Mouse (Mus musculus): ENCODE measurements around the gene Tfcp2. TPM values are rescaled to one million over a fixed set of nuclear protein-coding genes. Genes with fewer than 3 reads are reported as not detected.
A peak's percentile ranks its signal among the peaks of the same experiment; 100 is the strongest.
"Not testable (repeated sequence)": the region's sequence is repeated elsewhere in the genome, so short reads cannot be mapped to it uniquely, and the experiment has no call there.

Gene Tfcp2
- polyA plus RNA-seq, 1 experiment from 2014 or later = 33.3 TPM

DNA sequence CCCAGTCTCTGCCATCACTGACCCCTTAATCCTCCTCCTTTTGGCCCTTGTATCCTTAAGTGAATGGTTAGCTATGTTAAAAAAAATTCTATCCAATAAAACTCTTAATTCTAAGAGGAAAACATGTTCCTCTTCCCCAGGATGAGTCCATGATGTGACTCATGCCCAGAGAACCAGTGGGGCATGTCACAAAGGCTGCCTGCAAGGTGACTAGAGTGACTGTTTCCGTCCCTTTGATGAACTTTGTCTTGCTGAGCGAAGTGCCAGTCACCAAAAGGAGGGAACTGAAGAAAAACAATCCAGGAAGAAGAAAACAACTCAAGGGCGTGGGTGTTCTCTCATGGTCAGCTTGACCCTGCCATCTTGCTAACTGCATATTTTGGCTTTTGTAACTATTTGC lies 17.4 kb upstream of the Tfcp2 start:
- ATAC-seq (ENCODE audit: low FRiP score) = no peak

DNA sequence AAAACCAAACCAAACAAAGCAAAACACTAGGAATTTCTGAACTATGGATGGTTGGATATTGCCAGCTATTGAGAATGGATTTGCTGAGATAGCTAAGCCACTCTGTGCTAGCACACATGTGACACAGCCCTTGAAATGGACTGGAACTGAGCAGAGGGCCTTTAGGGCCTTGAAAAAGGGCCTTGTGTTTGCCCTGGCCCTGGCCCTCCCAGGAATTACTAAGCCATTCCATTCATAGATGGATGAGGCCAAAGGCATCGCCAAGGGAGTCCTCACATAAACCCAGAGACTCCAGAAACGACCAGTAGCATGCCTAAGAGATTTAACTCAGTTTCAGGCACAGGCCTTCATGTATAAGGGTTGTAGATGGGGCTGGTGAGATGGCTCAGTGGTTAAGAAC lies 14.7 kb upstream of the Tfcp2 start:
- Histone ChIP-seq H3K27ac (no peak overlapping the region), H3K9ac (no peak overlapping the region), H3K4me2 (replicated peaks) (no peak overlapping the region), H3K4me1 (replicated peaks; ENCODE audit: control insufficient read depth, insufficient read depth, low read length) (no peaks in the 10 kb centered on the region), H3K36me3 (replicated peaks; ENCODE audit: control insufficient read depth, insufficient read depth) (no peaks in the 10 kb centered on the region), H3K27me3 (ENCODE audit: control insufficient read depth, insufficient read depth, low read length) (no peaks in the 10 kb centered on the region; the same call in 1 of the 2 replicates), H3K9me3 (ENCODE audit: control insufficient read depth, low read length) (no peaks in the 10 kb centered on the region), H3K4me3 (replicated peaks; ENCODE audit: low read length) (no peak overlapping the region)
- 73% methylated on average over 2 of the region's 2 CpGs for WGBS
- no peak for DNase-seq (ENCODE audit: low spot score)
- no peak for ATAC-seq (ENCODE audit: low FRiP score)

More for the DNA sequence above, 17.4 kb upstream of the Tfcp2 start:
- Histone ChIP-seq H3K27me3 (ENCODE audit: control insufficient read depth, insufficient read depth, low read length) (no peaks in the 10 kb centered on the region; the same call in 1 of the 2 replicates), H3K9ac (no peak overlapping the region), H3K4me3 (replicated peaks; ENCODE audit: low read length) (no peak overlapping the region), H3K36me3 (replicated peaks; ENCODE audit: control insufficient read depth, insufficient read depth) (no peaks in the 10 kb centered on the region), H3K4me2 (replicated peaks) (no peak overlapping the region), H3K9me3 (ENCODE audit: control insufficient read depth, low read length) (no peaks in the 10 kb centered on the region), H3K4me1 (replicated peaks; ENCODE audit: control insufficient read depth, insufficient read depth, low read length) (0 out of 2 replicates have a peak, but pooled peaks cover 3% of the 10 kb centered on the region), H3K27ac (no peak overlapping the region)
- no peak for DNase-seq (ENCODE audit: low spot score)
- WGBS = 75% methylated on average over 3 of the region's 3 CpGs

DNA sequence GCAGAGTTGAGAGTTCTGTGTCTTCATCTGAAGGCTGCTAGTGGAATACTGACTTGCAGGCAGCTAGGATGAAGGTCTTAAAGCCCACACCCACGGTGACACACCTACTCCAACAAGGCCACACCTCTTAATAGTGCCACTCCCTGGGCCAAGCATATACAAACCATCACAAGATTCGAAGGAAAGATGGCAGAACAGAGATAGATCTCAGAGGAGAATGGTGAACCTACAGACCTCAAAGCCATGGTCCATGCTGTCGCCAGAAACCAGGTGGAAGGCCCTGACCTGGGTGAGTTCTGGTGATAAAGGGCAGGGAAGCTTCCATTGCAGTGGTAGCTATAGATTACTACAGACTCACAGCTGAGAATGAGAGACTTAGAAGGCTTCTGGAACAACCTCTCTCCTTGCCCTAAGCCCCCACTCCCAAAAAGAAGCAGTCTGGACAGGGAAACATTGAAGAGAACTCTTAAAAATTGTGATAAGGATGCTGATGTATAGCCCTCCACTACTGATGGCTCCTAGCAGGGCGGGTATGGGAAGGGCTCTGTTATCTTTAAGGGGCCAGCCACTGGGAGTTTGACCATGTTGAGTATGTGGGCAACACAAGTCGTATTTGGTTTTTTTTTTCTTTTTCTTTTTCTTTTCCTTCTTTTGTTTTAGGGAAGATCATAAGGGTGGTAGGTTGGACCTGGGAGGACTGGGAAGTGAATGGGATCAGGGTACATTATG lies 6.1 kb upstream of the Tfcp2 start:
- no peak overlapping the region for H3K4me2 ChIP-seq (replicated peaks)
- no peak overlapping the region for H3K27ac ChIP-seq
- no peaks in the 10 kb centered on the region for H3K9me3 ChIP-seq (ENCODE audit: control insufficient read depth, low read length)
- DNase-seq (ENCODE audit: low spot score) = no peak
- 79% methylated on average over 5 of the region's 5 CpGs for WGBS
- no peaks in the 10 kb centered on the region for H3K36me3 ChIP-seq (replicated peaks; ENCODE audit: control insufficient read depth, insufficient read depth)
- H3K4me3 ChIP-seq (replicated peaks; ENCODE audit: low read length) = no peak overlapping the region
- no peak for ATAC-seq (ENCODE audit: low FRiP score)
- H3K9ac ChIP-seq = no peak overlapping the region
- no peaks in the 10 kb centered on the region for H3K27me3 ChIP-seq (ENCODE audit: control insufficient read depth, insufficient read depth, low read length)
- no peaks in the 10 kb centered on the region for H3K4me1 ChIP-seq (replicated peaks; ENCODE audit: control insufficient read depth, insufficient read depth, low read length)

DNA sequence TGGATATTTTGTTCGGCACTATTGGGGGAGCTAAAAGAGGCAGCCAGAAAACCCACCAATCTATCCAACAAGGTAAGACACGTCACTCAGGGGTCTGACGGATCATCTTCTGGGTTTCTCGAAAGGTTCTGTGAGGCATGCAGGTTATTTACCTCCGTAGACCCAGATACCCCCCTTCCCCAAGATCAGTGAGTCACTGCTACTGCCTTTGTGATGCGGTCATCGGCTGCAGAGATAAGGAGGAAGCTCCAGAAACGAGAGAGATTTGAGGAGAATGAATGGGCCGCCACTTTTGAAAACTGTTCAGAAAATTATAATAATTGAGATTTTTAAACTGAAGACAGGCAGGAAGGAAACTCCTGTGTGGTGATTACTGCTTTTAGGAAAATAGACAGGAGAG lies 4.6 kb upstream of the Tfcp2 start:
- Histone ChIP-seq H3K36me3 (replicated peaks; ENCODE audit: control insufficient read depth, insufficient read depth) (no peaks in the 10 kb centered on the region), H3K9ac (no peak overlapping the region), H3K4me3 (replicated peaks; ENCODE audit: low read length) (no peak overlapping the region), H3K4me1 (replicated peaks; ENCODE audit: control insufficient read depth, insufficient read depth, low read length) (0 out of 2 replicates have a peak, but pooled peaks cover 3% of the 10 kb centered on the region), H3K27ac (no peak overlapping the region), H3K27me3 (ENCODE audit: control insufficient read depth, insufficient read depth, low read length) (no peaks in the 10 kb centered on the region), H3K9me3 (ENCODE audit: control insufficient read depth, low read length) (no peaks in the 10 kb centered on the region), H3K4me2 (replicated peaks) (no peak overlapping the region)
- 91% methylated on average over 9 of the region's 9 CpGs for WGBS
- no peak for DNase-seq (ENCODE audit: low spot score)
- ATAC-seq (ENCODE audit: low FRiP score) = no peak

DNA sequence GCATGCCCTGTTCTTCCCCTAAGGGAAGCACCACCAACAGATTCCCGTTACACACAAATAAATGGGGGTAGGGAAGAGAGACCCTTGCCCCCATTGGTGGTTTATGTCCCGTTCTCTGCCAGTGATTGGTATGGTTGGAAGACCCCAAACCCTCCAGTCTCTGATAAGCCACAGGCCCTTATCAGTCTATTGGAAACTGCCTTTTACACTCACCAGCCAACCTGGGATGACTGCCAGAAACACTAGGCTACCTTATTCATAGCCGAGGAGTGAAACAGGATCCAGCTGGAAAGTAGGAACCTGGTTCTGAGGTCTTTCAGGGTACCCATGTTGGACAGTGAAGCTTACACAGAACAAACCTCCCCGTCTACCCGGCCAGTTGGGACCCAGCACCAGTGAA lies 4.2 kb upstream of the Tfcp2 start:
- H3K36me3 ChIP-seq (replicated peaks; ENCODE audit: control insufficient read depth, insufficient read depth) = no peaks in the 10 kb centered on the region
- H3K4me3 ChIP-seq (replicated peaks; ENCODE audit: low read length) = no peak overlapping the region
- H3K27me3 ChIP-seq (ENCODE audit: control insufficient read depth, insufficient read depth, low read length) = no peaks in the 10 kb centered on the region
- no peak overlapping the region for H3K27ac ChIP-seq
- DNase-seq (ENCODE audit: low spot score) = no peak
- no peak for ATAC-seq (ENCODE audit: low FRiP score)
- no peak overlapping the region for H3K9ac ChIP-seq
- WGBS = 90% methylated on average over 5 of the region's 5 CpGs
- H3K9me3 ChIP-seq (ENCODE audit: control insufficient read depth, low read length) = no peaks in the 10 kb centered on the region
- H3K4me1 ChIP-seq (replicated peaks; ENCODE audit: control insufficient read depth, insufficient read depth, low read length) = 0 out of 2 replicates have a peak, but pooled peaks cover 5% of the 10 kb centered on the region
- H3K4me2 ChIP-seq (replicated peaks) = no peak overlapping the region

DNA sequence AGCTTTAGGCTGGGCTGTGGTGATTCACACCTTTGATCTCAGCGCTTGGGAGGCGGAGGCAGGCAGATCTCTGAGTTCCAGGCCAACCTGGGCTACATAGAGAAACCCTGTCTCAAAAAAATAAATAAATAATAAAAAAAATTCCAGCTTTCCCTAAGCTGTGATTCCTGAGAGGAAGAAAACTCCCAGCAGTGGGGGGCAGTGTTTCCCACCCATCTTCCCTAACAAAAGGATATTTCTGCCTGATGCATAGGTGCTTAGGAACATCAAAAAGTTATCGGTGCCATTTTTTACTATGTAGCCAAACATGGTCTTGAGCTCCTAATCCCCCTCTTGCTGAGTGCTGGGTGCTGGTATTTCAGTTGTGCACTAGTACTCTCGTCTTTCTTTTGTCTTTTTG lies 1.5 kb downstream of the Tfcp2 start:
- DNase-seq (ENCODE audit: low spot score) (no peak), ATAC-seq (ENCODE audit: low FRiP score) (no peak)
- H3K4me2 ChIP-seq (replicated peaks) = peak overlapping the region; percentile 72
- H3K4me1 ChIP-seq (replicated peaks; ENCODE audit: control insufficient read depth, insufficient read depth, low read length) = peaks cover 17% of the 10 kb centered on the region
- H3K36me3 ChIP-seq (replicated peaks; ENCODE audit: control insufficient read depth, insufficient read depth) = peaks cover 4% of the 10 kb centered on the region; the same call in 1 of the 2 replicates
- 92% methylated on average over 4 of the region's 4 CpGs for WGBS
- no peaks in the 10 kb centered on the region for H3K27me3 ChIP-seq (ENCODE audit: control insufficient read depth, insufficient read depth, low read length)
- 0 out of 2 replicates have a peak overlapping the region, but pooled peaks have one; percentile 88 for H3K9ac ChIP-seq
- peak overlapping the region; percentile 83 for H3K4me3 ChIP-seq (replicated peaks; ENCODE audit: low read length)
- H3K27ac ChIP-seq = no peak overlapping the region
- 0 out of 2 replicates have a peak, but pooled peaks cover 6% of the 10 kb centered on the region for H3K9me3 ChIP-seq (ENCODE audit: control insufficient read depth, low read length)

DNA sequence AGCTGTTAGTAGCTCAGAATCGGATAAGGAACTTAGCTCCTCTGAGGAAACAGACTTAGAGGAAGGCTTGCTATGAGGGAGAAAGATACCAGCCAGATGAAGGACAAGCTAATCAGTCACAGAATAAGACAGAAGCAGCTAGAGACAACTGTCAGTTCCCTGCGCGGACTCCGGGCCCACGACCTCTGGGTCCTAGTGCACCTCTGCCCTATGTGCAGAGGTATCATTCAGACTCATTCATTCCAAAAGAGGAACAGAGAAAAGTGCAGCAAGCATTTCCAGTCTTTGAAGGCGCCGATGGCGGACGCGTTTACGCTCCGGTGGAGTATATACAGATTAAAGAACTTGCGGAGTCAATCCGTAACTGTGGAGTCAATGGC lies 8.2 kb downstream of the Tfcp2 start:
- H3K27ac ChIP-seq; ATAC-seq (ENCODE audit: low FRiP score); H3K4me2 ChIP-seq (replicated peaks); H3K9ac ChIP-seq; H3K9me3 ChIP-seq (ENCODE audit: control insufficient read depth, low read length); H3K4me1 ChIP-seq (replicated peaks; ENCODE audit: control insufficient read depth, insufficient read depth, low read length); DNase-seq (ENCODE audit: low spot score); H3K27me3 ChIP-seq (ENCODE audit: control insufficient read depth, insufficient read depth, low read length); H3K4me3 ChIP-seq (replicated peaks; ENCODE audit: low read length): not testable (repeated sequence)
- peaks cover 16% of the 10 kb centered on the region; the same call in 1 of the 2 replicates for H3K36me3 ChIP-seq (replicated peaks; ENCODE audit: control insufficient read depth, insufficient read depth)
- 99% methylated on average over 14 of the region's 14 CpGs for WGBS

DNA sequence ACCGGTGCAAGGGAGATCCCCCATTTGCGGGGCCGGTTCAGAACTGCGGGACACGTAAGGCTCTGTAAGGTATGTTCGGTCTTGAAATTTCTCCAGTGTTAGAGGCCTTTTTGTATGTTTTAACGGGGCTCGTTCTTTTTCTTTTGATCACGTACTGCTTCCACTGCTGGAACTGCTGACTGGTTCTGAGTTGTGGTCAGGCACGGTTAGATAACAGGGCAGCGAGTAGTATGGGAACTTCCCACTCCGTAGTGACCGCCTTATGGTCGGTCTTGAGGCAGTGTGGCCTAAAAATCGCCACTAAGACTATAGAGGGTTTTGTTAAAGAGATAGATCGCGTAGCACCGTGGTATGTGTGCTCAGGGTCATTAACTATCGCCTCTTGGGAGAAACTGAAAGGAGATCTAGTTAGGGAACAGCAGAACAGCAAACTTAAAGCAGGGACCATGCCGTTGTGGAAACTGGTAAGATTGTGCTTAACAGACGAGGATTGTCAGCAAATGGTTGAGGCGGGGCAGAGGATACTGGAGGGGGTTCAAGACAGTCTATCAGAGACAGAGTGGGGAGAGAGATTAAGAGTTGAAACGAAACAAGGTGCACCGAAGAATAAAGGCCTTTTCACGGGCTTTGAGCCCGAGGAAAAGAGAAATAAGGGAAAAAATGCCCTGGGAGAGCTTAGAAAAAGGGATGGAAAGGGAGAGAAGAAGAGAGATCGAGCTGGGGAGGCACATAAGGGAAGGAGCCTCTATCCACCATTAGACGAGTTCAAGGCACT lies 8.7 kb downstream of the Tfcp2 start:
- not testable (repeated sequence) for H3K27ac ChIP-seq; DNase-seq (ENCODE audit: low spot score); H3K4me2 ChIP-seq (replicated peaks); H3K9me3 ChIP-seq (ENCODE audit: control insufficient read depth, low read length); H3K9ac ChIP-seq; ATAC-seq (ENCODE audit: low FRiP score); H3K4me1 ChIP-seq (replicated peaks; ENCODE audit: control insufficient read depth, insufficient read depth, low read length); H3K4me3 ChIP-seq (replicated peaks; ENCODE audit: low read length); H3K27me3 ChIP-seq (ENCODE audit: control insufficient read depth, insufficient read depth, low read length)
- H3K36me3 ChIP-seq (replicated peaks; ENCODE audit: control insufficient read depth, insufficient read depth) = peaks cover 16% of the 10 kb centered on the region; the same call in 1 of the 2 replicates
- WGBS = 98% methylated on average over 25 of the region's 28 CpGs

DNA sequence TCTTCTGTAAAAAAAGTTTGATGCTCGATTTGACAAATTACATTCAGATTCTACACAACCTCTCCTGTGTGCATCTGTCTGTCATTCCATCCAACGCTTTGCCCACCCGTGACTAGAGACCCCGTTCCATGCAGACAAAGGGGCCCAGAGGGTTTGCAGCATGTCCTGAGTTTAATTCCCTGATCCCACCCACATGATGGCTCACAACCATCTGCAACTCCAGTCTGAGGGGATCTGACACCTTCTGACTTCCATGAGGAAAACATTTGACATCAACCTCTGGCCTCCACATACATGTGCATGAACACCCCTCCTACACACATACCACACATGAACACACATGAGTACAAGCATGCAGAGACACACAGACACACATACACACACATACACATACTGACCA lies 10.4 kb downstream of the Tfcp2 start:
- H3K36me3 ChIP-seq (replicated peaks; ENCODE audit: control insufficient read depth, insufficient read depth) = 0 out of 2 replicates have a peak, but pooled peaks cover 12% of the 10 kb centered on the region
- ATAC-seq (ENCODE audit: low FRiP score) (no peak), DNase-seq (ENCODE audit: low spot score) (no peak)
- H3K9ac ChIP-seq = no peak overlapping the region
- no peaks in the 10 kb centered on the region for H3K4me1 ChIP-seq (replicated peaks; ENCODE audit: control insufficient read depth, insufficient read depth, low read length)
- H3K27ac ChIP-seq = no peak overlapping the region
- 0 out of 2 replicates have a peak, but pooled peaks cover 6% of the 10 kb centered on the region for H3K9me3 ChIP-seq (ENCODE audit: control insufficient read depth, low read length)
- no peaks in the 10 kb centered on the region for H3K27me3 ChIP-seq (ENCODE audit: control insufficient read depth, insufficient read depth, low read length)
- WGBS = 95% methylated on average over 4 of the region's 4 CpGs
- H3K4me3 ChIP-seq (replicated peaks; ENCODE audit: low read length) = no peak overlapping the region
- H3K4me2 ChIP-seq (replicated peaks) = no peak overlapping the region

Measured in hindbrain, embryonic 14.5 days (tissue).